In genomic region chr8:110919341-110920031, GRCm38 (mm10) we compare ENCODE assay signal across 8 mouse cellular contexts. TPM values are rescaled to one million over a fixed set of nuclear protein-coding genes. Genes with fewer than 3 reads are reported as not detected.
A peak's percentile ranks its signal among the peaks of the same experiment; 100 is the strongest.
DNase-seq lines count a peak whose midpoint lies in the region; ATAC-seq lines count a peak whose summit lies in the region.

Gene St3gal2 (plus strand): TSS chr8:110919922.

- H3K27ac ChIP-seq in hindbrain, embryonic 10.5 days: peak within 1 kb of the TSS; percentile 96
- peak within 1 kb of the TSS; percentile 59 for H3K27ac ChIP-seq in lung, embryonic 16.5 days (ENCODE audit: low read length)

- H3K9me3 ChIP-seq in hindbrain, embryonic 10.5 days: no peaks in the 10 kb centered on the region
- H3K9me3 ChIP-seq in lung, embryonic 16.5 days (ENCODE audit: control insufficient read depth, low read length): no peaks in the 10 kb centered on the region

- H3K27me3 ChIP-seq in hindbrain, embryonic 10.5 days (ENCODE audit: insufficient read depth, poor library complexity, severe bottlenecking): no peaks in the 10 kb centered on the region
- H3K27me3 ChIP-seq in lung, embryonic 16.5 days (ENCODE audit: control insufficient read depth, insufficient read depth, low read depth, low read length): no peaks in the 10 kb centered on the region

- peak; percentile 99 for ATAC-seq in lung, embryonic 16.5 days (ENCODE audit: low read depth)

- H3K9ac ChIP-seq in lung, embryonic 16.5 days (ENCODE audit: low read length): peak within 1 kb of the TSS; percentile 86

- H3K4me2 ChIP-seq in lung, embryonic 16.5 days (ENCODE audit: low read depth, low read length): peak within 1 kb of the TSS; percentile 81

- peak within 1 kb of the TSS; percentile 89 for H3K4me3 ChIP-seq in hindbrain, embryonic 10.5 days
- peak within 1 kb of the TSS; percentile 84 for H3K4me3 ChIP-seq in lung, embryonic 16.5 days (ENCODE audit: low read length)

- peaks cover 7% of the 10 kb centered on the region for H3K36me3 ChIP-seq in hindbrain, embryonic 10.5 days
- no peaks in the 10 kb centered on the region for H3K36me3 ChIP-seq in lung, embryonic 16.5 days (ENCODE audit: control insufficient read depth, insufficient read depth, low read length)

- 1% methylated on average over 36 of the region's 36 CpGs for WGBS in hindbrain, embryonic 10.5 days
- WGBS in lung, embryonic 16.5 days: under 1% methylated on average over 26 of the region's 36 CpGs

- peaks cover 38% of the 10 kb centered on the region for H3K4me1 ChIP-seq in hindbrain, embryonic 10.5 days (replicated peaks)
- peaks cover 14% of the 10 kb centered on the region for H3K4me1 ChIP-seq in lung, embryonic 16.5 days (replicated peaks; ENCODE audit: control insufficient read depth, insufficient read depth, low read length)

- peak; percentile 94 for DNase-seq in Muller cell, postnatal 12 days (ENCODE audit: inconsistent ontology term)
- DNase-seq in cerebellum, adult 9-11 months: peak; percentile 97
- DNase-seq in frontal cortex, adult 2 months (ENCODE audit: extremely low spot score in 1 of 2, low spot score in 1 of 2): peak; percentile 93 to 94
- DNase-seq in hindbrain, embryonic 10.5 days (ENCODE audit: low spot score): peak; percentile 94
- peak; percentile 97 for DNase-seq in layer of hippocampus, adult 9-11 months
- DNase-seq in ovary, postnatal 10 days (ENCODE audit: low spot score): peak; percentile 41
- DNase-seq in thymus, postnatal 0 days (ENCODE audit: low spot score): peak; percentile 93

RNA-seq across cellular contexts. Expression of gene St3gal2, which starts in this region (rescaled TPM):
- 48.0 and 56.7 TPM in 2 replicates for polyA plus RNA-seq in frontal cortex, adult 2 months (2012; rRNA removed)
- polyA plus RNA-seq in hindbrain, embryonic 10.5 days (2016; fragmentation: Nextera tagmentation; extraction: Ambion mirVana): 27.0 and 27.1 TPM in 2 replicates
- 17.6 and 19.5 TPM in 2 replicates for polyA plus RNA-seq in lung, embryonic 16.5 days (2015; fragmentation: Nextera tagmentation; extraction: Ambion mirVana)
- polyA plus RNA-seq in thymus, postnatal 0 days (2015; fragmentation: Nextera tagmentation; extraction: Ambion mirVana): 9.0 and 9.5 TPM in 2 replicates

Comparison
In these comparisons a context has a peak if more than half of its experiments do, and no peak if none do; other contexts are left out.
1. Peak in every context shown above with its lines: DNase-seq, ATAC-seq, H3K4me3 ChIP-seq and H3K27ac ChIP-seq.
2. DNase-seq: peak in every context shown above with its lines; median percentile 97 in cerebellum, adult 9-11 months; 97 in layer of hippocampus, adult 9-11 months; 94 in Muller cell, postnatal 12 days; 94 in hindbrain, embryonic 10.5 days; 94 in frontal cortex, adult 2 months; 93 in thymus, postnatal 0 days; 41 in ovary, postnatal 10 days.